Mouse (Mus musculus): ENCODE measurements around the gene Gm11060.

GRCm38 (mm10) chr2:105141371-105141770 lies 49.6 kb downstream of the Gm11060 start:
- TF ChIP-seq FLI1 (IDR thresholded peaks at IDR 0.05; ENCODE audit: low read length) = no peak
- TF ChIP-seq GATA1 (IDR thresholded peaks at IDR 0.05; ENCODE audit: borderline replicate concordance, low read length) = no peak

All from megakaryocyte, embryonic 14.5 days (primary cell).